Mouse (Mus musculus) liver, embryonic 11.5 days (tissue): ENCODE data around the gene Prkaca. TPM values are rescaled to one million over a fixed set of nuclear protein-coding genes. Genes with fewer than 3 reads are reported as not detected.
"Not testable (repeated sequence)": the region's sequence is repeated elsewhere in the genome, so short reads cannot be mapped to it uniquely, and the experiment has no call there.

Experiments
- ATAC-seq: fragments of 200-750 bp; cut with Nextera tagmentation; replicated peaks from 2 replicates; pipeline ENCODE4 v1.8.0; 2017; ENCODE audit warnings: moderate number of reproducible peaks, mild to moderate bottlenecking, moderate TSS enrichment, moderate library complexity; ENCODE audit not compliant: low FRiP score
- DNase-seq: peaks from one replicate; pipeline ENCODE4 v3.0.0-alpha.2; 2017; ENCODE audit warnings: low spot score
- H3K27ac ChIP-seq: fragments of 300-500 bp; sonication (generic); 2 replicates; pipeline ENCODE4 v1.5.1; 2014; ENCODE audit warnings: mild to moderate bottlenecking, low read depth, low read length, control low read depth
- H3K27me3 ChIP-seq: fragments of 300-500 bp; sonication (generic); replicated peaks from 2 replicates; pipeline ENCODE4 v1.6.1; 2014; ENCODE audit warnings: low read length, mixed read lengths; ENCODE audit not compliant: control insufficient read depth, insufficient read depth
- H3K36me3 ChIP-seq: fragments of 300-500 bp; sonication (generic); 2 replicates; pipeline ENCODE4 v1.6.1; 2014; ENCODE audit warnings: mild to moderate bottlenecking, low read length, moderate library complexity, mixed read lengths; ENCODE audit not compliant: control insufficient read depth, insufficient read depth
- H3K4me1 ChIP-seq: fragments of 300-500 bp; sonication (generic); replicated peaks from 2 replicates; pipeline ENCODE4 v1.6.1; 2014; ENCODE audit warnings: low read length, mixed read lengths; ENCODE audit not compliant: control insufficient read depth, insufficient read depth
- H3K4me2 ChIP-seq: fragments of 300-500 bp; sonication (generic); 2 replicates; pipeline ENCODE4 v1.6.1; 2014; ENCODE audit warnings: mild to moderate bottlenecking, control low read depth, moderate library complexity
- H3K4me3 ChIP-seq: fragments of 300-500 bp; sonication (generic); 2 replicates; pipeline ENCODE4 v1.5.1; 2014; ENCODE audit warnings: low read depth, low read length, control low read depth
- H3K9ac ChIP-seq: fragments of 300-500 bp; sonication (generic); 2 replicates; pipeline ENCODE4 v1.6.1; 2014; ENCODE audit warnings: low read depth, low read length, control low read depth
- H3K9me3 ChIP-seq: fragments of 300-500 bp; sonication (generic); 2 replicates; pipeline ENCODE4 v1.6.1; 2016; ENCODE audit warnings: low read length, inconsistent platforms, mixed read lengths; ENCODE audit not compliant: control insufficient read depth
- WGBS: fragments of 180-500 bp; shearing (Covaris S2); extraction: QIAGEN DNeasy Blood & Tissue Kit; methylation state at CpG from one replicate; pipeline ENCODE4 v1.1.7; 2014; 5-methylcytosine and 5-hydroxymethylcytosine counted together
- polyA plus RNA-seq: library from polyadenylated mRNA; unstranded; fragments of >200 nt; fragmentation: Nextera tagmentation; extraction: Ambion mirVana; gene quantifications from 2 replicates; pipeline ENCODE4 v1.2.1, GENCODE M21; 2014

Prkaca gene
- polyA plus RNA-seq, 1 experiment from 2014 or later = 96.9 TPM

- no peak overlapping the region for H3K9ac ChIP-seq
- 76% methylated on average over 9 of the region's 9 CpGs for whole genome bisulfite sequencing
- H3K27ac ChIP-seq = no peak overlapping the region
- no peak overlapping the region for H3K4me2 ChIP-seq
- ATAC-seq (no peak), DNase-seq (no peak)
- no peaks in the 10 kb centered on the region for H3K9me3 ChIP-seq
- peaks cover 24% of the 10 kb centered on the region for H3K4me1 ChIP-seq
- peaks cover 15% of the 10 kb centered on the region for H3K36me3 ChIP-seq
- H3K27me3 ChIP-seq = no peaks in the 10 kb centered on the region
- no peak overlapping the region for H3K4me3 ChIP-seq
Measured at GRCm38 (mm10) chr8:83978200-83978599, 5.4 kb downstream of the Prkaca start.

- Histone ChIP-seq H3K36me3 (peaks cover 23% of the 10 kb centered on the region), H3K9me3 (no peaks in the 10 kb centered on the region), H3K4me1 (peaks cover 17% of the 10 kb centered on the region), H3K4me3 (no peak overlapping the region), H3K27ac (no peak overlapping the region), H3K9ac (no peak overlapping the region), H3K27me3 (no peaks in the 10 kb centered on the region), H3K4me2 (no peak overlapping the region)
- WGBS = 92% methylated on average over 1 of the region's 1 CpGs
- ATAC-seq = no peak
- no peak for DNase-seq
Measured at GRCm38 (mm10) chr8:83980250-83980649, 7.5 kb downstream of the Prkaca start.

- WGBS = 85% methylated on average over 8 of the region's 8 CpGs
- no peaks in the 10 kb centered on the region for H3K27me3 ChIP-seq
- H3K9me3 ChIP-seq = no peaks in the 10 kb centered on the region
- no peak overlapping the region for H3K4me2 ChIP-seq
- ATAC-seq = no peak
- H3K4me1 ChIP-seq = peaks cover 17% of the 10 kb centered on the region
- no peak overlapping the region for H3K9ac ChIP-seq
- no peak for DNase-seq
- no peak overlapping the region for H3K27ac ChIP-seq
- H3K36me3 ChIP-seq = peaks cover 23% of the 10 kb centered on the region
- no peak overlapping the region for H3K4me3 ChIP-seq
Measured at GRCm38 (mm10) chr8:83980845-83981244, 8.1 kb downstream of the Prkaca start.

- 94% methylated on average over 7 of the region's 7 CpGs for WGBS
- Histone ChIP-seq H3K4me3 (no peak overlapping the region), H3K9ac (no peak overlapping the region), H3K4me1 (peaks cover 17% of the 10 kb centered on the region), H3K4me2 (no peak overlapping the region), H3K27me3 (no peaks in the 10 kb centered on the region), H3K36me3 (peaks cover 27% of the 10 kb centered on the region), H3K27ac (no peak overlapping the region), H3K9me3 (no peaks in the 10 kb centered on the region)
- no peak for DNase-seq
- ATAC-seq = no peak
Measured at GRCm38 (mm10) chr8:83981533-83981932, 8.7 kb downstream of the Prkaca start.

- Histone ChIP-seq H3K9ac (no peak overlapping the region), H3K4me1 (peaks cover 12% of the 10 kb centered on the region), H3K4me3 (no peak overlapping the region), H3K36me3 (peaks cover 35% of the 10 kb centered on the region), H3K27me3 (no peaks in the 10 kb centered on the region), H3K27ac (no peak overlapping the region), H3K9me3 (no peaks in the 10 kb centered on the region), H3K4me2 (no peak overlapping the region)
- ATAC-seq (peak; percentile 77), DNase-seq (no peak)
- 61% methylated on average over 4 of the region's 4 CpGs for WGBS
Measured at GRCm38 (mm10) chr8:83982449-83982848, 9.7 kb downstream of the Prkaca start.

GRCm38 (mm10) chr8:83983222-83983621 lies 10.4 kb downstream of the Prkaca start:
- H3K27me3 ChIP-seq, ATAC-seq, H3K9ac ChIP-seq, H3K9me3 ChIP-seq, H3K4me3 ChIP-seq, H3K27ac ChIP-seq, H3K4me1 ChIP-seq, H3K4me2 ChIP-seq, DNase-seq: not testable (repeated sequence)
- 98% methylated on average over 2 of the region's 2 CpGs for WGBS
- H3K36me3 ChIP-seq = peaks cover 40% of the 10 kb centered on the region

- DNase-seq = no peak
- H3K27me3 ChIP-seq = no peaks in the 10 kb centered on the region
- peaks cover 9% of the 10 kb centered on the region for H3K4me1 ChIP-seq
- no peak overlapping the region for H3K27ac ChIP-seq
- H3K4me2 ChIP-seq = no peak overlapping the region
- H3K9me3 ChIP-seq = no peaks in the 10 kb centered on the region
- H3K36me3 ChIP-seq = peaks cover 38% of the 10 kb centered on the region
- H3K4me3 ChIP-seq = no peak overlapping the region
- H3K9ac ChIP-seq = no peak overlapping the region
- no peak for ATAC-seq
- WGBS = 70% methylated on average over 7 of the region's 7 CpGs
Measured at GRCm38 (mm10) chr8:83989243-83989642, 16.4 kb downstream of the Prkaca start.

GRCm38 (mm10) chr8:83990170-83990569 lies 17.4 kb downstream of the Prkaca start:
- Histone ChIP-seq H3K27ac (no peak overlapping the region), H3K36me3 (peaks cover 38% of the 10 kb centered on the region), H3K4me3 (no peak overlapping the region), H3K4me2 (no peak overlapping the region), H3K27me3 (no peaks in the 10 kb centered on the region), H3K4me1 (peaks cover 9% of the 10 kb centered on the region), H3K9ac (no peak overlapping the region), H3K9me3 (no peaks in the 10 kb centered on the region)
- no peak for DNase-seq
- ATAC-seq = no peak
- 90% methylated on average over 14 of the region's 14 CpGs for WGBS

GRCm38 (mm10) chr8:83992488-83992887 lies 19.7 kb downstream of the Prkaca start:
- peaks cover 16% of the 10 kb centered on the region for H3K4me1 ChIP-seq
- H3K36me3 ChIP-seq = peaks cover 25% of the 10 kb centered on the region
- no peaks in the 10 kb centered on the region for H3K9me3 ChIP-seq
- H3K9ac ChIP-seq = peak overlapping the region; percentile 40; the same call in 1 of the 2 replicates
- DNase-seq = no peak
- WGBS = 52% methylated on average over 2 of the region's 2 CpGs
- peak overlapping the region; percentile 43; the same call in 1 of the 2 replicates for H3K27ac ChIP-seq
- H3K4me3 ChIP-seq = no peak overlapping the region
- H3K27me3 ChIP-seq = no peaks in the 10 kb centered on the region
- peak; percentile 34; the same call in 1 of the 2 replicates for ATAC-seq
- no peak overlapping the region for H3K4me2 ChIP-seq
